Mouse (Mus musculus) heart, embryonic 12.5 days (tissue): ENCODE data around the gene Aco2. TPM values are rescaled to one million over a fixed set of nuclear protein-coding genes. Genes with fewer than 3 reads are reported as not detected.
A peak's percentile ranks its signal among the peaks of the same experiment; 100 is the strongest.

Experiments used
- ATAC-seq: fragments of 200-750 bp; cut with Nextera tagmentation; 2 replicates; pipeline ENCODE4 v1.8.0; 2017; ENCODE audit warnings: moderate TSS enrichment, moderate library complexity; ENCODE audit not compliant: insufficient number of reproducible peaks, low FRiP score
- H3K27ac ChIP-seq: fragments of 300-500 bp; sonication (generic); 2 replicates; pipeline ENCODE4 v1.5.1; 2016; ENCODE audit warnings: mild to moderate bottlenecking, moderate library complexity; ENCODE audit not compliant: poor library complexity, severe bottlenecking
- H3K27me3 ChIP-seq: fragments of 300-500 bp; sonication (generic); replicated peaks from 2 replicates; pipeline ENCODE4 v1.6.1; 2016; ENCODE audit warnings: mild to moderate bottlenecking, moderate library complexity
- H3K36me3 ChIP-seq: fragments of 300-500 bp; sonication (generic); 2 replicates; pipeline ENCODE4 v1.6.1; 2016; ENCODE audit warnings: mild to moderate bottlenecking, moderate library complexity
- H3K4me1 ChIP-seq: fragments of 300-500 bp; sonication (generic); replicated peaks from 2 replicates; pipeline ENCODE4 v1.6.1; 2016; ENCODE audit warnings: mild to moderate bottlenecking
- H3K4me2 ChIP-seq: fragments of 300-500 bp; sonication (generic); 2 replicates; pipeline ENCODE4 v1.6.1; 2016; ENCODE audit warnings: mild to moderate bottlenecking, moderate library complexity
- H3K4me3 ChIP-seq: fragments of 300-500 bp; sonication (generic); 2 replicates; pipeline ENCODE4 v1.5.1; 2016; ENCODE audit warnings: mild to moderate bottlenecking
- H3K9ac ChIP-seq: fragments of 300-500 bp; sonication (generic); 2 replicates; pipeline ENCODE4 v1.6.1; 2016; ENCODE audit warnings: mild to moderate bottlenecking, moderate library complexity
- H3K9me3 ChIP-seq: fragments of 300-500 bp; sonication (generic); replicated peaks from 2 replicates; pipeline ENCODE4 v1.6.1; 2016; ENCODE audit warnings: mild to moderate bottlenecking, moderate library complexity
- WGBS: fragments of 180-500 bp; shearing (Covaris S2); methylation state at CpG from one replicate; pipeline ENCODE4 v1.1.7; 2016; 5-methylcytosine and 5-hydroxymethylcytosine counted together
- polyA plus RNA-seq: library from polyadenylated mRNA; unstranded; fragments of >200 nt; fragmentation: Nextera tagmentation; extraction: Ambion mirVana; gene quantifications from 2 replicates; pipeline ENCODE4 v1.2.1, GENCODE M21; 2016

The Aco2 gene
- polyA plus RNA-seq, 1 experiment from 2014 or later: 497 TPM

GRCm38 (mm10) chr15:81847161-81847560, 24.9 kb upstream of the Aco2 start:
- H3K36me3 ChIP-seq: peaks cover 37% of the 10 kb centered on the region
- H3K27ac ChIP-seq: no peak overlapping the region
- H3K4me3 ChIP-seq: no peak overlapping the region
- 85% methylated on average over 4 of the region's 4 CpGs for WGBS
- H3K4me2 ChIP-seq: no peak overlapping the region
- no peaks in the 10 kb centered on the region for H3K9me3 ChIP-seq
- peaks cover 16% of the 10 kb centered on the region for H3K4me1 ChIP-seq
- H3K27me3 ChIP-seq: no peaks in the 10 kb centered on the region
- H3K9ac ChIP-seq: no peak overlapping the region
- ATAC-seq: no peak

GRCm38 (mm10) chr15:81847861-81848260, 24.2 kb upstream of the Aco2 start:
- peaks cover 38% of the 10 kb centered on the region for H3K36me3 ChIP-seq
- no peak for ATAC-seq
- no peak overlapping the region for H3K9ac ChIP-seq
- peaks cover 20% of the 10 kb centered on the region for H3K4me1 ChIP-seq
- no peak overlapping the region for H3K4me3 ChIP-seq
- H3K27ac ChIP-seq: no peak overlapping the region
- no peaks in the 10 kb centered on the region for H3K9me3 ChIP-seq
- WGBS: 84% methylated on average over 5 of the region's 5 CpGs
- H3K4me2 ChIP-seq: no peak overlapping the region
- H3K27me3 ChIP-seq: no peaks in the 10 kb centered on the region

- 41% methylated on average over 7 of the region's 7 CpGs for WGBS
- H3K4me2 ChIP-seq: no peak overlapping the region
- no peaks in the 10 kb centered on the region for H3K27me3 ChIP-seq
- no peak overlapping the region for H3K27ac ChIP-seq
- H3K4me1 ChIP-seq: peaks cover 23% of the 10 kb centered on the region
- H3K9me3 ChIP-seq: no peaks in the 10 kb centered on the region
- no peak overlapping the region for H3K4me3 ChIP-seq
- no peak overlapping the region for H3K9ac ChIP-seq
- peaks cover 38% of the 10 kb centered on the region for H3K36me3 ChIP-seq
- ATAC-seq: no peak
Observed at GRCm38 (mm10) chr15:81848301-81848700, 23.8 kb upstream of the Aco2 start.

GRCm38 (mm10) chr15:81849104-81849503, 23.0 kb upstream of the Aco2 start:
- 79% methylated on average over 9 of the region's 9 CpGs for WGBS
- no peaks in the 10 kb centered on the region for H3K9me3 ChIP-seq
- no peak overlapping the region for H3K27ac ChIP-seq
- peak; percentile 13; the same call in 1 of the 2 replicates for ATAC-seq
- H3K4me2 ChIP-seq: no peak overlapping the region
- peaks cover 23% of the 10 kb centered on the region for H3K4me1 ChIP-seq
- no peak overlapping the region for H3K9ac ChIP-seq
- H3K27me3 ChIP-seq: no peaks in the 10 kb centered on the region
- H3K4me3 ChIP-seq: no peak overlapping the region
- H3K36me3 ChIP-seq: peaks cover 45% of the 10 kb centered on the region

DNA sequence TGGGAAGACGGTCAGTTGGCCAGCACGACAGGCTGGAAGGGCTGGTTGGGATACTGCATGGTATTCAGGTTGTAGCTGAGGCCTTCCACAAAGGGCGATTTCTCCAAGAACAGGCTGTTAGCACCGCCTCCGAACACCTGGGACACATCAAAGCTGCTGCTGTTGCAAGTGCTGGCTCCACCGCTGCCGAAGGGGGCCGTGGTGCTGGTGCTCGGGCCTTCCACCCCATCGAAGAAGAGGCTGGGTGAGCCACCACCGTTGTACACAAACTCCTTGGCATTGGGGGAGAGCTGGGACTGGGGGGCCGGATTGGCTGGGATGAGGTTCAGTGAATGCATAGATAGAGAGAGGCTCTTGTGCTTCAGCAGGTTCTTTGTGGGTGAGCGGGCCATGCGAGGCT, 21.4 kb upstream of the Aco2 start:
- Histone ChIP-seq H3K9ac (no peak overlapping the region), H3K9me3 (no peaks in the 10 kb centered on the region), H3K4me3 (no peak overlapping the region), H3K4me1 (peaks cover 26% of the 10 kb centered on the region), H3K4me2 (no peak overlapping the region), H3K27ac (no peak overlapping the region), H3K27me3 (no peaks in the 10 kb centered on the region), H3K36me3 (peaks cover 52% of the 10 kb centered on the region)
- ATAC-seq: no peak
- whole genome bisulfite sequencing: 85% methylated on average over 14 of the region's 14 CpGs

DNA sequence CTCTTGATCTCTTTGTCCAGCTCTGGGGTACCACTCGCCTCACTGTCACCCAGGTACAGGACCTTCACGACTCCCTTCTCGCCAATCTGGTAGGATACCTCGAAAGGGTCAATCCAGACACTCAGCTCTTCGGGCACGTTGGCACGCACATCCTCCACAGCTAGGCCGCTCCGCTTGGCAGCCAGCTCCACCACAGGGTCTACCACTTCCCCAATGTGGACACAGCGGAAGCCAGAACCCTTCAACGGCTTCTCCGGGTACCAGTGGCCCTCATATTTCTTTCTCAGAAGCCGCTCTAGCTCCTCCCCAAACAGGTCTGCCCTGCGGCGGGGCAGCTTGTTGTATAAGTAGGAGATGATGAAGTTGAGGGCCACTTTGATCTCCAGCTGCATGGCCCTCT, 20.7 kb upstream of the Aco2 start:
- H3K9ac ChIP-seq: no peak overlapping the region
- peaks cover 22% of the 10 kb centered on the region for H3K4me1 ChIP-seq
- no peak for ATAC-seq
- H3K27me3 ChIP-seq: no peaks in the 10 kb centered on the region
- H3K36me3 ChIP-seq: peaks cover 52% of the 10 kb centered on the region
- no peaks in the 10 kb centered on the region for H3K9me3 ChIP-seq
- 94% methylated on average over 15 of the region's 15 CpGs for WGBS
- no peak overlapping the region for H3K27ac ChIP-seq
- no peak overlapping the region for H3K4me3 ChIP-seq
- H3K4me2 ChIP-seq: no peak overlapping the region

GRCm38 (mm10) chr15:81852411-81853000, 19.6 kb upstream of the Aco2 start:
- 77% methylated on average over 9 of the region's 9 CpGs for WGBS
- Histone ChIP-seq H3K36me3 (peaks cover 52% of the 10 kb centered on the region), H3K4me1 (peaks cover 19% of the 10 kb centered on the region), H3K4me3 (no peak overlapping the region), H3K27me3 (no peaks in the 10 kb centered on the region), H3K9ac (no peak overlapping the region), H3K27ac (no peak overlapping the region), H3K4me2 (no peak overlapping the region), H3K9me3 (no peaks in the 10 kb centered on the region)
- ATAC-seq: no peak

GRCm38 (mm10) chr15:81853081-81853480, 19.0 kb upstream of the Aco2 start:
- Histone ChIP-seq H3K27me3 (no peaks in the 10 kb centered on the region), H3K36me3 (peaks cover 48% of the 10 kb centered on the region), H3K27ac (no peak overlapping the region), H3K4me2 (no peak overlapping the region), H3K4me1 (peaks cover 19% of the 10 kb centered on the region), H3K9me3 (no peaks in the 10 kb centered on the region), H3K4me3 (no peak overlapping the region), H3K9ac (no peak overlapping the region)
- WGBS: 80% methylated on average over 7 of the region's 7 CpGs
- ATAC-seq: no peak

- H3K27ac ChIP-seq: peak overlapping the region; percentile 95
- no peaks in the 10 kb centered on the region for H3K27me3 ChIP-seq
- ATAC-seq: peak; percentile 90
- H3K4me2 ChIP-seq: peak overlapping the region; percentile 97
- H3K36me3 ChIP-seq: peaks cover 25% of the 10 kb centered on the region
- peak overlapping the region; percentile 68 for H3K4me3 ChIP-seq
- peaks cover 16% of the 10 kb centered on the region for H3K4me1 ChIP-seq
- H3K9me3 ChIP-seq: no peaks in the 10 kb centered on the region
- peak overlapping the region; percentile 85 for H3K9ac ChIP-seq
- WGBS: under 1% methylated on average over 28 of the region's 28 CpGs
Observed at GRCm38 (mm10) chr15:81856030-81856790, 15.9 kb upstream of the Aco2 start.

DNA sequence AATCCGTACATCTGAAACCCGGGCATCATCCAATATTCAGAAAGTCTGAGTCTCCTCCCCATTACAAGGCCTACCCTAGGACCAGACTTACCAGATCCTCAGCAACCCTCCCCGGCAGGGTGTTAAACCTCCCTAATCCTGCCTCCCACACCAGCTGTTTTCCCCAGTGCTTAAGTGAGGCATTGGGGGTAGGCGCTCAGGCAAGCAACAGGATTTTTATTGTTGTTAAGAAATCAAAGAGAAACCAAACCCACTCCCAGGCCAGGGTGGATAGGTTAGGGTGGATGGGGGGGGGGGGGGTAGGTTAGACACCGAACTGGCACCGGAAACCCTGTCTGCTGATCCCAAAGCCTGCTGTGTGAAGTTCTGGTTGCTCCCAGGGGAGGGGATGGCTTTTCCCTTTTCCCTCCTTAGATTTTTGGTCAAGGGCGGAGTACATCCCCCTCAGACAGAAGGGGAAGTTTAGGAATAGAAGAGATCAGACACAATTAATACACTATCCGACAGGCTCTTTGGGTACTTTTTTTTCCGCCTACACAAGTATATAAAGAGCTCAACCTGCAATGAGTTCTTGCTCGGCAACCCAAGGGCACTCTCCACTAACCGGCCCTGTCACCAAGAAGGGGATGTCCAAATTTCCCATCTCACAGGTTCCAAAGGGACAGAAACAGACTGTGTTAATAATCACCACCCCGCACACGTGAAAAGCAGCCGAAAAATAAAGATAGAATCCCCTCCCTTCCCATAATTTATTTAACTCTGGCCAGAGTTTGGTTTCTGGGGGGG, 15.0 kb upstream of the Aco2 start:
- Histone ChIP-seq H3K9ac (peak overlapping the region; percentile 85), H3K27me3 (no peaks in the 10 kb centered on the region), H3K36me3 (peaks cover 15% of the 10 kb centered on the region), H3K9me3 (no peaks in the 10 kb centered on the region), H3K27ac (peak overlapping the region; percentile 95), H3K4me1 (peaks cover 16% of the 10 kb centered on the region), H3K4me3 (peak overlapping the region; percentile 68), H3K4me2 (peak overlapping the region; percentile 97)
- 2% methylated on average over 14 of the region's 14 CpGs for WGBS
- no peak for ATAC-seq

DNA sequence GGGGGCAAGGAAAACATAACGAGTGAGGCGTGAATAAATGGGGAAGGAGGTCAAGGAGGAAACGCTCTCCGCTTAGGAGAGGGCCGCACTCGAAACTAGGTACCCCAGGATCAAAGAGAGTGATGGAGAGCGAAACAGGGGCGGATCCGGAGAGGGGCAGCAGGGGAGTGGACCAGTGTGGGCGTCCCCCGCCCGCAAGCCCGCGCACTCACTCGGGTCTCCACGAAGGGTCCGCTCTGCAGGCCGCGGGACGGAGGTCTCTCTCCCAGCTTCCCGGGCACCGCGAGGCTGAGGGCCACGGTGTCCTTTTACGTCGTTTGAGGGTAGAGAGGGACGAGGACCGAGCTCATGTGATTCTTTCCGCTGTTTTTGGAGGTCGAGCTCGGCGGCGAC, 14.4 kb upstream of the Aco2 start:
- peak overlapping the region; percentile 95 for H3K27ac ChIP-seq
- H3K4me1 ChIP-seq: peaks cover 14% of the 10 kb centered on the region
- H3K36me3 ChIP-seq: peaks cover 15% of the 10 kb centered on the region
- H3K27me3 ChIP-seq: no peaks in the 10 kb centered on the region
- H3K9me3 ChIP-seq: no peaks in the 10 kb centered on the region
- WGBS: 0% methylated on average over 33 of the region's 33 CpGs
- peak overlapping the region; percentile 68 for H3K4me3 ChIP-seq
- ATAC-seq: no peak
- peak overlapping the region; percentile 85 for H3K9ac ChIP-seq
- peak overlapping the region; percentile 97 for H3K4me2 ChIP-seq
